Mouse (Mus musculus) right cerebral cortex, postnatal 36 days (tissue): ENCODE results near the gene Bak1.

Experiments used
- DNase-seq, 2 experiments: peaks; one replicate each; pipeline ENCODE4 v3.0.0; 2022; ENCODE audit warnings: low spot score in 2 of 2, mixed read lengths in 1 of 2

Gene Bak1

DNA sequence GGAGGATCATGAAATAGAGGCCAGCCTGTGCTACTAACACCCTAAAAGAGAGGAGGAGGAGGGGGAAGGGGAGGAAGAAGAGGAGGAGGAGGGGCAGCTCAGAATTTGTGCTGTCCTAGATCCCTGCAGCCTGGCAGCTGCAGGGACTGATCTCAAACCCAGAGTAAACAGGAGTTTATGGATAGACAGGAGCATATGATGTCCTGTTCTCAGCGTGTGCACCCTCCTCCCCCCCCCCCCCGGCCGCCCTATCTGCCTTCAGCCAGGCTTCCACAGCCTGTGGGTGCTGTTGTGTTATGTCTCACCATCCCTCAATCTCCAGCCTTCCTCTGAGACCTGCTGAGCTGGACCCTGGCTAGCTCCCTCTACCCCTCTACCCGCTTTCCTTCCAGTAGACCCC is at the start of gene Bak1:
TSS of gene Bak1 (minus strand) at position 101 of the 400 bp plus-strand sequence.
- no peak for DNase-seq

DNA sequence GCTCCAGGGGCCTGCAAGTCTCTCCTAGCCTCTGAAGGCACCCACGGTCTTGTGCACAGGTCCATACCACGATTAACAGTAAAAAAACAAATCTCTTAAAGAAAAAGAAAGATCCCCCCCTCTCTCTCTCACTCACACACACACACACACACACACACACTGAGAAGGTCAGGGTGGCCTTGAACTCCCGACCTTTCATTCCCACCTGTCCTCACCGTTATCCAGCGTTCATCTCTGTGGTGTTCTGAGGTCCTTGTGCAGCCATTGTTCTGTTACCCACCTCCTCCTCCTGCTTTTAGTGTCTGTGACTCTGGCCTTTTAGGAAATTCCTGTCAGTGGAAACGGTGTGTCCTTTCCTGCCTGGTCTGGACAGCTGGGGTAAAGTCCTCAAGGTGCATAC is 49.7 kb upstream of the Bak1 start:
- DNase-seq: no peak

DNA sequence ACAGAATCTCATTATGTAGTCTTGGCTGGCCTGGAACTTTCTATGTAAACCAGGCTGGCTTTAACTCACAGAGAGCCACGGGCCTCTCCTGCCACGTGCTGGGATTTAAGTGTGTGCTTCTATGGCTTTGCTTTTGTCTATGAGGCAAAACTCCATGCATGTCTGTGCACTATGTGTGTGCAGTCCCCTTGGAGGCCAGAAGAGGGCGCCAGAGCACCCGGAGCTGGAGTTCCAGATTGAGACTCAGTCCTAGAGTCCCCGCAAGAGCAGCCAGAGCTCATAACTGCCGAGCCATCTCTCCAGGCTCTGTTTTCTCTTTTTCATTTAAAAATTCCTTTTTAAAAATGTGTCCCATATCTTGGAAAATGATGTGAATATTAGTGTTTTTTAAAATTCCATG is 49.1 kb upstream of the Bak1 start:
- DNase-seq: no peak

DNA sequence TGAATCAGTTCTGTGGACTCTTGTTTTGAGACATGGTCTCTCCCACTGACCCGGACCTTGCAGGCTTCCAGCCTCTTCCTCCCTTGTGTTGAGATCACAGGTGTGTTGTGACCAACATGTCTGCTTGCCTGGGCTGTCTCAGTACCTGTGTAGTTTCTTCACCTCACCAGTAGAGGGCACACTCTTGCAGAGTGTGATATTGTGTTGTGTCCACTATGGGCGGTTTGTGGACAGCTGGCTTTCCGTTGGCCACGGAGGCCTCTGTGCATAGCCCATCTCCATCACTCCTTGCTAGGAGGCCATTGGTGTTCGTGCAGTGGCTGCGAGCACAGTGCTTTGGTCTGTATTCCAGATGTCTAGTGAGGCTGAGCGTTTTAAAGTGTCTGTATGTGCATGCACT is 48.3 kb upstream of the Bak1 start:
- no peak for DNase-seq

DNA sequence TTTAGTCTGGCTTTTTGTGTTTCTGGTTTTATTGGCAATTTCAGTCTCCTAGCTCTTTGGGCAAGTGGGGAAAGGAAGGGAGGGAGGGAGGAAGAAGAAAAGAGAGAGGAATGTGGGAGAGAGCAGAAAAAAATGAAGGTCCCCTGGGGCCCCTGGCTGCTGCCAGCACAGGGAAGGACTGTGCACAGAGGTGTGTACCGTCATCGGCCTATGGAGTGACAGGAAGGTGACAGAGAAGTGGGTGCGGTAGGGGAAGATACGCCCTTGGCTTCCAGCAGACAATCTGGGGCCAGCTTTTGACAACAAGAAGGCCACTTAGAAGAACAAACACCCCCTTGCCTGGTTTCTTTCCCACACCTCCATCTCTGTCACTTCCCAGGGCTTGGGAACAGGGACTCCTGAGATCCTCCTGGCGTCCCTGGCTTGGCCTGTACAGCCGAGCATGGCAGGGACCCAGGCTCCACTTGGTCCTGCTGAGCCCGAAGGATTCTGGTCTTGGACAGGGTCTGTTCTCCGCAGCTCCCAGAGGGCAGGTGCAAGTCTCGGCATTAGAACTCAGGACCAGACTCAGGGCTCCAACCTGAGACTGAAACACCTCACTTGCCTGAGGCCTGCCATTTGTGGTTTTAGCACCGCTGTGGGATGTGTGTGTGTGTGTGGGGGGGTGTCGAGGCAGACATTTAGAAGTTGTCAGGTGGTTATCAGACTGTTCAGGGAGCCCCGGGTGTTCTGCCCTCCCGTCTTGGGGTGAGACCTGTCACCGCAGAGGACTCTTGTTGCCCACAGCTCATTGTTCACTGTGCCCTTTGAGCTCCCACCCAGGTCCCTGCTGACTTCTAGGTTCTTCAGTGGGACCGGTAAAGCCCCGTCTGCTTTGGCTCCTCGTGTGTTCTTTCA is 46.3 kb upstream of the Bak1 start:
- DNase-seq: no peak

DNA sequence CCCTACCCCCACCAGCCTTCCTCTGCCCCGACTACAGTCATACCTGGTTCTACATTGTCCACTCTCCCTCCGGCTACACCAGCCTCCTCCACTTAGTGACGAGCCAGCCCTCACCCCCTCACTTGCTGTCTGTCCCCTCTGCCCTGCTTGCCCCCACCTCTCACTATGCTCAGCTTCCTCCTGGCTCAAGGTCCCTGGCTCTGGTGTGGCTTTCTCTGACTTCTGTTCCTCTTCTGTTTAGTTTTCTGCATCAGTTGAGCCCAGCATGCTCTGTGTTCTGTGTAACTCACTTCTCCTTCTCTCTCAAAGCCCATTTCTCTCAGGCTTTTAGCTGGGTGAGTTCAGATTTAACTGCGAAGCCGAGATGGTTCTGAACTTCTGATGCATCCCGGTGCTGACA is 45.4 kb upstream of the Bak1 start:
- no peak for DNase-seq

DNA sequence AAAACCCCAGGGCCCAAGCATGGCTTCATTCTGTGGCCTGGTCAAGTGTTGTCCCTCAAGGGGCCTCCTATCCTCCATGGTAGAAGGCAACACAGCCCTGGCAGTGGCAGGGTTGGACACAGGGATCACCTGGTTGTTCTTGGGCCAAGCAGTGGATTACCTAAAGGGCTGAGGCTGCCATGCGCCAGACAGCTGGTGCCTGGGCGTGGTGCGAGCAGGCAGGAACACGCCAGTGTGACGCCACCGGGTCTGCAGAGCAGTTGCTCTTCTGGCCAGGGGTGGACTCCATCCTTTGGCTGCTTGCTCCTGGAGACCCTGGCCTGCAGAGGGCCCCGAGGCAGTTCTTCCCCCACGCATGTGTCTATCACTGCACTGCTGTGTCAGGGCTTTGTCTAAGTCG is 45.0 kb upstream of the Bak1 start:
- no peak for DNase-seq

DNA sequence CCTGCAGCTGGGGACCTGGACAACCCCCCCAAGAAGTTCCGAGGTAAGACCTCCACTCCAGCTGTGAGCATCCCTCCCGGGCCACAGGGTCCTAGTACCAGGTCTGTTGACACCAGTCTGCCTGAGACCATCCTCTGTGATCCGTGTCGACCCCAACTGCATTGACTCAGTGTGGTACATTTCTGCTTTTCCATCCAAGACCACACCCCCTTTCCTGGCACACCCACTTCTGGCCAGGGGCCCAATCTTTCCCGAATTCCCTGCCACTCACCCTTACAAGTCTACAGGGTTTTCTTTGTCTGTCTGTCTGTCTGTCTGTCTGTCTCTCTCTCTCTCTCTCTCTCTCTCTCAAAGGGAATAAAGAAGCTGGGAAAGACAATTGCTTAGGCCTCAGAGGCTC is 44.3 kb upstream of the Bak1 start:
- no peak for DNase-seq

DNA sequence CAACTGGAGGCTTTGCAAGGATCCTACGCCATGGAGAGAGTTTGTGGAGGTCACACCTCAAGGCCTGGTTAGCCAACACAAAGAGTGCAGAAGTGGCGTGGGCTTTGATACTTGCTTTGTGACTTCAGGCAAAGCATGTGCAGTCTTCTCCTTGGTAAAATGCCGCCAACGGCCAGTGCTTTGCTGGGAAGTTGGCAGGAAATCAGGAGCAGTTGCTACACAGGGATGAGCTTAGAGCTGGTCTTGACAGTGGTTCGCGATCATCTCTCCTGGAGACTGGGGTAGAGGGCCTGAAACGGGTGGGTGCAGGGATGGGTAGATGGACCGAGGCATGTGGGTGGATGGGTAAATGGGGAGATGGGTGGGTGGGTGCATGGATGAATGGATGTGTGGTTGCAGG is 43.6 kb upstream of the Bak1 start:
- DNase-seq: peak in 1 of 2 experiments; percentile 36

DNA sequence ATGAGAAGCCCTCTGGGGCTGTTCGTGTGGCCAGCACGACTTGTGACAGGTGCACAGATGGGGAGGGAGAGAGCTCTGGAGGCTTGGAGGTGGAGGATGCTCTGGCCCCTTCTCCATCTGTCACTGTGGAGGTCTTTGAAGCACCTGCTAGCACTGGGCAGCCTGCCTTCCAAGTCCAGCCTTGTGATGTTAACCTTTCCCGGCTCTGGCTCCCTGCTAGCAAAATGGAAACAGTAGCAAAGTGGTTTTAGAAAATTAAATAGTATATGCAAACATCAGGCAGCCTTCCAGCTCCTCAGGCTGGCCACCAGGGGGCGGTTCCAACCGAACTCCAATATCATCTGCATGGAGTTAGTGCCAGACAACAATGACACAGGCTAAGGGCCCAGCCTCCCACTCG is 42.8 kb upstream of the Bak1 start:
- no peak for DNase-seq

DNA sequence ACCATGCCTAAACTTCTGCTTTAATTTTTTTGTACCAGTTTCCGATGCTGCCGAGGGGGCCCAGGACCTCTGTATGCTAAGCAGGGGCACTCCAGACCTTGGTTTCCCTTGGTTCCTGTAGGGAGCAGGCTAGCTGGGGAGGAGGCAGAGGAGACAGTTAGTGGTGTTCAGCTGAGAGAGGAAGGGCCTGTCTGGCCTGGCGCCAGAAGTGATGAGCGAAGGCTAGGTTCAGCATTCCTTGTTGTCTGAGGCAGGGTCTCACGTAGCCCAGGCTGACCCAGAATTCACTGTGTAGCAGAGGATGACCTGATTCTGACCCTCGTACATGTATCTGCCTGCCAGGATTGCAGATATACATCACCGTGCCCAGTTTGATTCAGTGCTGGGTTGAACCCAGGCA is 42.1 kb upstream of the Bak1 start:
- DNase-seq: no peak

DNA sequence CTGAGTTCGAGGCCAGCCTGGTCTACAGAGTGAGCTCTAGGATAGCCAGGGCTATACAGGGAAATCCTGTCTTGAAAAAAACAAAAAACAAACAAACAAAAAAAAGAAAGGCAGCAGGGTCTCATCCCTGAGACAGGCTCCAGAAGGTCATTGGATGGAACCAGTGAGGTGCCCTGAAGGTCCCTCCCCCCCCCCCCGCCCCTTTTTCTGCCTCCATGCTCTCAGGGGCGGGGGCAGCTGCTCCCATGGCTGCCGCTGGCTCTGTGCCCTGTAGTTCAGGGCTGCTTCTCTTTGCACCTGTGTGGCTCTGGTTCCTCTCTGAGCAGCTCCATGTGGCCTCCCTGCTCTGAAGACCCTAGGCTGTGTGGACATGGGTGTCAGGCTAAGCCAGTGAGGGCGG is 40.3 kb upstream of the Bak1 start:
- DNase-seq: no peak

DNA sequence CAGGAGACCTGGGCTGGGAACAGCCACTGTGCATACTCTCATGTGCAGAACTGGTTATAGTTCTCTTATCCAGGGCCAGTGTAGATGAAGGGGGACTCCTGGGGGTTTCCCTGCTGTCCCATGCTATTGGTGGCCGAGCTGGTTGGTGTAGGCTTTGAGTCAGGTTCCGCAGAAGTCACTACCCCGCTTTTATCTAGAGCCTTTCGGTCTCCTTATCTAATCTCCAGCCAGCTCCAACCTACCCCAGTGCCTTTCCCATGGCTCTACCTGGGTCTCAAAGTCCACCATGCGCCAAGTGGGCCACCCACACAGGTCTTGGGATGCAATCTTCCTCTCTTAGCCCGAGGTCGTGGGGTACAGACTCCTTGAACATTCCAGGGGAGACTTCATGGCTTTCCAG is 37.3 kb upstream of the Bak1 start:
- DNase-seq: no peak

DNA sequence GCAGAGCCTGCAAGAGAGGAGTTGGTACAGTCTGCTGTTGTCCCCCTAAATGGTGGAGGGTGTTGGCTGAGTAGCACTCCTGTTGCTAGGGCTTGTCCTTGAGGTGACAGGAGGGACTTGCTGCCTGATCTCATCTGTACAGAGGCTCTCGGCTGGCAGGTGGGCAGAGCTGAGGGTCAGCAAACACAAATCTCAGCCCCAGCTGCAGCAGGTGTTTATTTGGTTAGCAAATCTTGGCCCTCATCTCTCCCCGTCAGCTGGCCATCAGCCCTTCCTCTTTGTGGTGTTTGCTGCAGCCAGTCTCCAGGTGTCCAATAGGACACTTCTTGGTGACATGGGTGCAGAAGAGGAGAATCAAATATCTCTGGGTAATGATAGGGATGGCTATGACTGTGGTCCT is 35.4 kb upstream of the Bak1 start:
- no peak for DNase-seq

DNA sequence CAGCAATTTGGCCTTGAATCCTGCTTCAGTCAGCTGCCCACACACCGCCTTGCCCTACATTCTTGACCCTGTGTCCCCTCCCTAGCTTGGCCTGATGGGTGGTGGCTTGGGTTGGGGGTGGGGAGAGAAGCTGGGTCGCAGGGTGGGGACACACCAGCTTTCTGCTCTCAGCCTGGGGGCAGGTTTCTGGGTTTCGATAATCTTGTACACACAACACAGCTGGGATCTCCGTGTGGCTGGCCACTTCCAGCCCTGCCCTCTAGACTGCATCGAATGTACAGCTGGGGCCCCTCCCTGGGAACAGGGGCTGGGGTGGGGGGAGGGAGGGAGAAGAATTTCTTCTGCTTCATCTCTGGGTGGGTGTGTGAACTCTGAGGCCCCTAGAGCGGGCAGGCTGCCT is 34.9 kb upstream of the Bak1 start:
- DNase-seq: no peak

DNA sequence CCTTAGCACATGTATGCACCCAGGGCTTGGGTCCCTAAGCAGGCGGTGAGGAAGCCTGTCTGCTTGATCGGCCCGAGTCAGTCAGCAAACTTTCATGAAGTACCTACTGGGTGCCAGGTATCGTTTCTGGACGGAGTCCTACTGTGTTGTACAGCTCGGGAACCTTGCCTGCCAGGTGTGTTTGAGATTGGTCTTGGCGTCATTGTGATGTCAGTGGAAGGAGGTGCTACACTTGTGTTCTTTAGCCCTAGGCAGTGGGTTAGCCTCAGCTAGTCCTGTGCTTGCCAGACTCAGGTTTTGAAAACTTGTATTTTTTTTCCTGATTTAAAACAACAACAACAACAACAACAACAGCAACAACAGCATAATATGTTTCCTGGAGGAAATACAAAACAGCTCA is 33.9 kb upstream of the Bak1 start:
- no peak for DNase-seq

DNA sequence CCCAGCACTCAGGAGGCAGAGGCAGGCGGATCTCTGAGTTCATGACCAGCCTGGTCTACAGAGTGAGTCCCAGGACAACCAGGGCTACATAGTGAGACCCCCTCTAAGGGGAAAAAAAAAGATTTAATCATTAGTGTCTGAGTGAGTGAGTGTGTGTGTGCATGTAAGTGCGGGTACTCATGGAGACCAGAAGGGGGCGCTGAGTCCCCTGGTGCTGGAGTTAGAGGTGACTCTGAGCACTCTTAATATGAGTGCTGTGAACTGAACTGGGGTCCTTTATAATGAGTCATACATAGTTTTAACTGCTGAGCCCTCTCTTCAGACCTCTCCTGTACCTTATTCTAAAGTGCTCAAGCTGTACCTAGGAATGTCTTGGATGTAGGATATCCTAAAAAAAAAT is 32.9 kb upstream of the Bak1 start:
- no peak for DNase-seq

DNA sequence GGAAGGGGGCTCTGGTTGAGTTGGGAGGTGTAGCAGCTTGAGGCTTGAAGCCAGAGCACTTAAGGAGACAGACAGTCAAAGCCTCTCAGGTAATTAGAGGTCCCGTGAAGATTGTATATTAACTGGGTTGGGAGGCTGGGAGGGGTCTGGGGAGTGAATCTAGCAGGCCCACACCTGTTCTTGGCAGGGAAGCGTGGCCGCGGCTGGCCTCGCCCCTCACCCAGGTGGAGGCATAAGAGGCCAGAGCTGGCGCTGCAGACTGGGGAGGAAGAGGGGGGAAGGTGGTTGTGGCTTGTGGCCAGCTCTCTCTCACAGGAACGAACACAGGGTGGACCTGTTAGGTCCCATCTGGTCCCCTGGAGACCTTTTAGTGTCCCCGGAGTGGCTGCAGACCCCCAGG is 31.9 kb upstream of the Bak1 start:
- DNase-seq: no peak

DNA sequence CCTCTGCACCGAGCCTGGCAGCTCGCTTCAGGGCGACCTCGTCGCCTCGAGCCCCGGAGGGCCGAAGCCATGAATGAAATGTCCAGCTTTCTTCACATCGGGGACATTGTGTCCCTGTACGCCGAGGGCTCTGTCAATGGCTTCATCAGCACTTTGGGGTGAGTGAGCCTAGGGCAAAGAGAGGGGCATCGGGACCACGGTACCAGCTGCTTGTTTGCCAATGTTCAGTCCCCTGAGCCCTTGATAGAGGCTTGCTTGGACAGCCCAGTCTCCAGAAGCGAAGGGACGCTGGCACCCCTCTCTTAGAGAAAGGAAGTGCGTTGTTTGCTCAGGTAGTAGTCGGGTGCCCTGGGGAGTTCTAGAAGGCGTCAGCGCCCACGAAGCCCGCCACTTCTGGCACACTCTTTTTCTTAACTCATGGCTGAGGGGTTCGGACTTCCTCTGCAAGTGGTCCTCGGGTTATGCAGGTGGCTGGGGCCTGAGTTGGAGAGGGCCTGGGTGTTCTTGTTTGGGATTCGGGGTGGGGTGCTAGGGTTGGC is 28.8 kb upstream of the Bak1 start:
- no peak for DNase-seq

DNA sequence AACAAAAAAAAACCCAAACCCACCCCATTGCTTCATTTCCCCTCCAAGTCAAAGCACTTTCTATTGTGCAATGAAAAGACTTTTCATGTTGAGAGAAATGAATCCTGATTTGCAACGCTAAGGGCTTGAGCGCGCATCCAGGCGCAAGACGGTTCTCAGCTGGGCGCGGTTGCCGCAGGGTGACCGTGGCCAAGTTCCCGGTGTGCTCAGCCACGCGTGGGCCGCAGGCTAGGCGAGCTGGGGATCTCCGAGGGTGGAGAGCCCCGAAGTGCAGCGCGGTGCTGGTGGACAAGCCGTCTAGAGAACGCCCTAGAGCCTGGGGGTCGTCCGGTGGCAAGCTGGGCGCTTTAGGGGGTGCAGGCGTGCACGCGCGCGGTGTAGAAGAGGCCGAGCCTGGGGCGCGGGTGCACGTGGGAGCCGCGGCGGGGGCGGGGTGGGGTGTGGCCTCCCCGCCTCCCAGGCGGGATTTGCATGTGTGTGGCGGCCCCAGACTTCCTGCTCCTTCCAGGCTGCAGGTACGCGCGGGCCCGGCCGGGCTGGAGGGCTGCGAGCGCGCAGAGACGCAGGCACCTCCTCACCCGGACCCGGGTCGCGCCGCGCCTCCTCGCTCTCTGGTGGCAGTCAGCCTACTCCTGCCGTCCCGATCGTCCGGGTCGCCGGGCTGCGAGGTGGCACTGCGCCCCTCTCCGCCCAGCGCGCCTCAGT is 28.2 kb upstream of the Bak1 start, which contains the start of gene Itpr3:
TSS of gene Itpr3 (plus strand) at position 493 of the 705 bp plus-strand sequence.
- no peak for DNase-seq

DNA sequence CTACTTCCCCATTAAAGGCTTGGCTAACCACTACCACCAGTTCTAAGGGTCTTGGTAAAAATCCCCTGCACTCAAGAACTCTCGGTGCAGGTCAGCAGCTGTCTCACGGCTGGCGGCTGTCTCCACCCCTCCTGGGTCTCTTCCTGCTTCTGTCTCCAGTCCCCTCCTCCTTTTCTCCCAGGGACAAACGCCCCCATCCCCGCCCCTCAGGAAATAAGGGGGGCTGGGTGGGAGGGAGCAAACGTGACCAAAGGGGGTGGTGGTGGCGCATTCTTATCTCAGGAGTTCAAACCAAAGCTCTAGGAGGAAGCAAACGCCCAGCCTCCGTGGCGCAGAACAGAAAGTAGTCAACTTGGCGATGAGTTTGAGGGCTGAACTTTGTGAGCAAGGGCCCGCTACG is 27.4 kb upstream of the Bak1 start:
- DNase-seq: no peak

DNA sequence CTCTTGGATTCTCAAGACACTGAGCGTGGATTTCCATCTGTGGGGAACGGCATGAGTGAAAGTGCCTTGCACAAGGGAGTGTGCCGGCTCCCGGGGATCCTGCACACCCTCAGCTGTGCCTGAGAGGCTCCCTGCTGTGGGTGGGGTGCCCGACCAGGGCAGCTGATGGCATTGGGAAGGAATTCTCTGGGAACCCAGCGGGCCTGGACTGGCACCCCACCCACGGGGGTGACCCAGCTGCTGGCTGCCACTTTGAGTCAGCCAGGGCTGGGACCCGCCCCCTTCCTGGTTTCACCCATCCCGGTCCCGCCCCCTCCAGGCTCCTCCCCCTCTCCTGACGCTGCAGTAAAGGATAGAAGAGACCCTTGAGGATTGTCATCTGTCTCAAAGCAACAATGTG is 22.7 kb upstream of the Bak1 start:
- no peak for DNase-seq

DNA sequence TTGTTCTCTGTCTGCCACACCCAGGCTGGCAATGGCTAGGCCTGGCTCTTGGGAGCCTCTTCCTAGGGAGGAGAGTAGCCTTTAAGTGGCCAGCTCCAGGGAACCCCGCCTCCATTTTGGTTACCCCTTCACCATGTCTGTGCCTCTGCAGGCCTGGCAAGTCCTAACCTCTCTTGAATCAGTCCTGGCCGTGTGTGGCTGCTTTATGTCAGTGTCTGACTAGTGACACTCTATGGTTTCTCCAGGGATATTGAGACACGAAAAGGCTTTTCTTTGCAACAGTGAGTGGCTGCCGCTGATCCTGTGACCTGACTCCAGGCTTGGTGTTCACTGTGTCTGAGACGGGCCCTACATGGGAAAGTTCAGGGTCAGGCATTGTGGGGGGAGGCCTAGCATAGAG is 22.0 kb upstream of the Bak1 start:
- DNase-seq: no peak
